Mouse (Mus musculus) embryonic fibroblast, embryonic 13.5 days (primary cell): Measurements from ENCODE around the gene Otulin.

ENCODE experiments used
- CTCF ChIP-seq: IDR thresholded peaks from 2 replicates; pipeline ENCODE4 v1.5.1; 2011; ENCODE audit warnings: mild to moderate bottlenecking, control low read depth, low read length, moderate library complexity, borderline replicate concordance; ENCODE audit not compliant: insufficient read depth
- POLR2A ChIP-seq: IDR thresholded peaks from 2 replicates; pipeline ENCODE4 v1.6.1; 2011; ENCODE audit warnings: low read depth, mild to moderate bottlenecking, control low read depth, low read length, moderate library complexity

DNA sequence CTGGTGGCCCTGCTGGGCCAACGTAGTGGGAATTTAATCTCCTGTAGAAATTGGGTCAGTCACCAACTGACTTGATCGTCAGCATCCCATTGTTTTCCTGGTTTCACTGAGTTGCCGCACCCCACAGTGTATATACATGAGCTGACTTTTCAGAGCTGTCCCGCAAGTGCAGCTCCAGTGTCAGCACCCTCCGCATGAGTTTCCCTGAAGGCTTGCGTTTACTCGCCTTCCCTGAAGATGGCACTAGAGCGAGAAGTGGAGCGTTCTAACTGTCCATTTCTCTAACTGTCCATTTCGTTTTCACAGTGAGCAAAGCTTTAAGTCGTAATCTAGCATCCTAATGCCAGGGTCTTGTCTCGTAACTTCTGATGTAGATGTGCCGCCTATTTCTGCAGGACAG is 36.8 kb downstream of the Otulin start:
- no peak for TF ChIP-seq POLR2A
- TF ChIP-seq CTCF: no peak
